Mouse (Mus musculus) forebrain, embryonic 10.5 days (tissue): Measurements from ENCODE around the gene Mprip. TPM values are rescaled to one million over a fixed set of nuclear protein-coding genes. Genes with fewer than 3 reads are reported as not detected.
"Not testable (repeated sequence)": the region's sequence is repeated elsewhere in the genome, so short reads cannot be mapped to it uniquely, and the experiment has no call there.

Experiments used
- DNase-seq: peaks from one replicate; pipeline ENCODE4 v3.0.0-alpha.2; 2017; ENCODE audit warnings: low spot score; ENCODE audit errors: extremely low spot score
- H3K27ac ChIP-seq: fragments of 300-500 bp; sonication (generic); 2 replicates; pipeline ENCODE4 v1.5.1; 2016; ENCODE audit warnings: mild to moderate bottlenecking
- H3K27me3 ChIP-seq: fragments of 300-500 bp; sonication (generic); 2 replicates; pipeline ENCODE4 v1.6.1; 2016; ENCODE audit warnings: mild to moderate bottlenecking; ENCODE audit not compliant: poor library complexity, severe bottlenecking
- H3K36me3 ChIP-seq: fragments of 300-500 bp; sonication (generic); replicated peaks from 2 replicates; pipeline ENCODE4 v1.6.1; 2016; ENCODE audit warnings: mild to moderate bottlenecking, moderate library complexity
- H3K4me1 ChIP-seq: fragments of 300-500 bp; sonication (generic); 2 replicates; pipeline ENCODE4 v1.6.1; 2016
- H3K4me3 ChIP-seq: fragments of 300-500 bp; sonication (generic); 2 replicates; pipeline ENCODE4 v1.5.1; 2016; ENCODE audit warnings: mild to moderate bottlenecking, moderate library complexity
- H3K9me3 ChIP-seq: fragments of 300-500 bp; sonication (generic); 2 replicates; pipeline ENCODE4 v1.6.1; 2016; ENCODE audit warnings: mild to moderate bottlenecking, moderate library complexity
- WGBS: fragments of 180-500 bp; shearing (Covaris S2); methylation state at CpG from one replicate; pipeline ENCODE4 v1.1.7; 2016; 5-methylcytosine and 5-hydroxymethylcytosine counted together
- polyA plus RNA-seq: library from polyadenylated mRNA; unstranded; fragments of >200 nt; fragmentation: Nextera tagmentation; extraction: Ambion mirVana; gene quantifications from 2 replicates; pipeline ENCODE4 v1.2.1, GENCODE M21; 2016

Gene Mprip
- polyA plus RNA-seq, 1 experiment from 2014 or later, result 28.3 TPM

DNA sequence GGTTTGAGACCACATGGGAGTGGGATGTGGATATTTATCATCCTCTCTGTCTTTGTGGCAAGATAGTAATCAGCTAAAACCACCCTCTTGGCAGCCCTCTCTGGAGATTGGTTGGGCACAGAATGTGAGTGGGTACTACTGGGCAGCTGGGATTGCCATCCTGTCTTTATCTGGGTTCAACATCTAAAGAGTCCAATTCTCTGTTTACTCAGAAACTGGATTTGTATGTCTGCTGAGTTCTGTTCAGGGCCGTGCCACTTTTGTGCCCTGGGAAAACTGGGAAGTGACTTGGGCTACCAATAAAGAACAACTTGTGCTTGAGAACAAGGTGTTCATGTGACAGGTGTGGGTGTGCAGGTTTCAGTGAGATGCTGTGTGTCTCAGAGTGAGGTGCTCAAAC, 73.2 kb downstream of the Mprip start:
- no peak overlapping the region for H3K4me3 ChIP-seq
- H3K36me3 ChIP-seq, result peaks cover 94% of the 10 kb centered on the region
- no peaks in the 10 kb centered on the region for H3K9me3 ChIP-seq
- no peak for DNase-seq
- H3K4me1 ChIP-seq, result peaks cover 5% of the 10 kb centered on the region
- H3K27me3 ChIP-seq, result no peaks in the 10 kb centered on the region
- no peak overlapping the region for H3K27ac ChIP-seq
- WGBS, result 84% methylated on average over 1 of the region's 1 CpGs

- 82% methylated on average over 4 of the region's 4 CpGs for WGBS
- H3K9me3 ChIP-seq, H3K4me1 ChIP-seq, DNase-seq, H3K27ac ChIP-seq, H3K27me3 ChIP-seq, H3K4me3 ChIP-seq: not testable (repeated sequence)
- H3K36me3 ChIP-seq, result peaks cover 94% of the 10 kb centered on the region
Observed at GRCm38 (mm10) chr11:59735938-59736337, 74.8 kb downstream of the Mprip start.

- no peaks in the 10 kb centered on the region for H3K27me3 ChIP-seq
- no peak overlapping the region for H3K27ac ChIP-seq
- no peaks in the 10 kb centered on the region for H3K9me3 ChIP-seq
- 96% methylated on average over 12 of the region's 12 CpGs for WGBS
- H3K36me3 ChIP-seq, result peaks cover 95% of the 10 kb centered on the region
- no peak overlapping the region for H3K4me3 ChIP-seq
- DNase-seq, result no peak
- peaks cover 4% of the 10 kb centered on the region for H3K4me1 ChIP-seq
Observed at GRCm38 (mm10) chr11:59737250-59737649, 76.1 kb downstream of the Mprip start.

GRCm38 (mm10) chr11:59739996-59740395, 78.9 kb downstream of the Mprip start:
- Histone ChIP-seq H3K27me3 (no peaks in the 10 kb centered on the region), H3K4me1 (no peaks in the 10 kb centered on the region), H3K9me3 (no peaks in the 10 kb centered on the region), H3K27ac (no peak overlapping the region), H3K4me3 (no peak overlapping the region), H3K36me3 (peaks cover 99% of the 10 kb centered on the region)
- 84% methylated on average over 2 of the region's 2 CpGs for WGBS
- no peak for DNase-seq

GRCm38 (mm10) chr11:59741915-59742314, 80.8 kb downstream of the Mprip start:
- 95% methylated on average over 5 of the region's 5 CpGs for WGBS
- Histone ChIP-seq H3K36me3 (peaks cover 89% of the 10 kb centered on the region), H3K4me1 (no peaks in the 10 kb centered on the region), H3K4me3 (no peak overlapping the region), H3K9me3 (no peaks in the 10 kb centered on the region), H3K27me3 (no peaks in the 10 kb centered on the region), H3K27ac (no peak overlapping the region)
- no peak for DNase-seq

GRCm38 (mm10) chr11:59743307-59743706, 82.2 kb downstream of the Mprip start:
- peaks cover 79% of the 10 kb centered on the region for H3K36me3 ChIP-seq
- H3K4me3 ChIP-seq, result no peak overlapping the region
- no peaks in the 10 kb centered on the region for H3K4me1 ChIP-seq
- DNase-seq, result no peak
- WGBS, result 87% methylated on average over 2 of the region's 2 CpGs
- H3K27me3 ChIP-seq, result no peaks in the 10 kb centered on the region
- no peaks in the 10 kb centered on the region for H3K9me3 ChIP-seq
- H3K27ac ChIP-seq, result no peak overlapping the region

DNA sequence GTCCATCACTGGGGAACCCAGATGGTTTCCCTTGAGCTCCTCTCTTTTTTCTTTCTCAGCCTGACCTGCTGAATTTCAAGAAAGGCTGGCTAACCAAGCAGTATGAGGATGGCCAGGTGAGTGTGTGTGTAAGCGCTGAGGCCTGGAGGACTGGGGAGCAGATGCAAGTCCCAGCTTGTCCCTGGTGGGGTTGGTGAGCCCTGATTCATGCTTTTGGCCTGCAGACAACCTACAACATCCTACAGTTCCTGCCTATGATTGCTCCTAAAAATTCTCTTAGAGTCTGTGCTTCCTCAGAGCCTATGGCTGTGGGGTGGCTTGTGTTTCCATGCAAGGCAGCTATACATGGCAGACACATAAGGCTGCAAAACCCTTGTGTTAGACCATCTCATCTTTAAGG, 82.6 kb downstream of the Mprip start:
- DNase-seq, result no peak
- H3K9me3 ChIP-seq, result no peaks in the 10 kb centered on the region
- no peaks in the 10 kb centered on the region for H3K4me1 ChIP-seq
- no peak overlapping the region for H3K4me3 ChIP-seq
- H3K27me3 ChIP-seq, result no peaks in the 10 kb centered on the region
- peaks cover 77% of the 10 kb centered on the region for H3K36me3 ChIP-seq
- whole genome bisulfite sequencing, result 96% methylated on average over 1 of the region's 1 CpGs
- no peak overlapping the region for H3K27ac ChIP-seq

DNA sequence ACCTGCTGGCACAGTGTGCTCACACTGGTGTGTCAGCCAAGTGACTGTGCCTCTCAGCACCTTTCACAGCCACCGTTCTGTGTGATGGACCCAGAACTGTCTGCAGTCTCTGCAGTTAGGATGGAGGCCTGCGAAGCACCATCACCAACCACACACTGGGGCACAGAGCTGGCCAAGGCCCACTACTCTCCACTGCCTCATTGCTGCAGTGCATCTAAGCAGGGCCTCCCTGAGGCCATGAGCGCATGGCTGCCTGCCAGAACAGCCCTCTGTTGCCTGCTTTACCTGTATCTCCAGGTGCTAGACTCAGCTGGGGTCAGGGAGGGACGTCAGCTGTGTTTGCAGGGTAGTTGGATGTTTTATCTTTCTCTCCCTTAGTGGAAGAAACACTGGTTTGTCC, 83.3 kb downstream of the Mprip start:
- Histone ChIP-seq H3K27ac (no peak overlapping the region), H3K4me3 (no peak overlapping the region), H3K36me3 (peaks cover 77% of the 10 kb centered on the region), H3K9me3 (no peaks in the 10 kb centered on the region), H3K4me1 (no peaks in the 10 kb centered on the region), H3K27me3 (no peaks in the 10 kb centered on the region)
- 93% methylated on average over 4 of the region's 4 CpGs for WGBS
- DNase-seq, result no peak

GRCm38 (mm10) chr11:59745851-59746250, 84.7 kb downstream of the Mprip start:
- Histone ChIP-seq H3K4me1 (no peaks in the 10 kb centered on the region), H3K27me3 (no peaks in the 10 kb centered on the region), H3K36me3 (peaks cover 77% of the 10 kb centered on the region), H3K9me3 (no peaks in the 10 kb centered on the region), H3K4me3 (no peak overlapping the region), H3K27ac (no peak overlapping the region)
- no peak for DNase-seq
- 95% methylated on average over 5 of the region's 5 CpGs for WGBS

DNA sequence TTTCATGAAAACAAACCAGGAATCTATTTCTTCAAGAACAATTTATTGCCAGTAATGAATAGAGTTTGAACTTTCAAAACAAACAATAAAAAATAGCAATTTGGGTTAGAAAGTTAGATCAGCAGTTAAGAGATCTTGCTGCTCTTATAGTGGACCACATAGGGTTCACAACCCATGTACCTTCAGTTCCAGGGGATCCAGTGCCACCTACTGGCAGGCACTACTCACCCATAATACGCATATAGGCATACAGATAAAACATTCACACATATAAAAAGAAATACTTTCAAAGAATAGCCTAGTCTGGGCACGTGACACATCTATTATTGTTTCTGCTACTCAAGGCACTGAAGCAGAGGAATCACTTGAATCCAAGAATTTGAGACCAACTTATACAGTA, 85.5 kb downstream of the Mprip start:
- Histone ChIP-seq H3K27me3 (no peaks in the 10 kb centered on the region), H3K36me3 (peaks cover 77% of the 10 kb centered on the region), H3K4me3 (no peak overlapping the region), H3K9me3 (no peaks in the 10 kb centered on the region), H3K27ac (no peak overlapping the region), H3K4me1 (no peaks in the 10 kb centered on the region)
- no peak for DNase-seq
- 85% methylated on average over 2 of the region's 2 CpGs for WGBS

GRCm38 (mm10) chr11:59749050-59749449, 87.9 kb downstream of the Mprip start:
- no peak overlapping the region for H3K27ac ChIP-seq
- H3K27me3 ChIP-seq, result no peaks in the 10 kb centered on the region
- H3K4me1 ChIP-seq, result no peaks in the 10 kb centered on the region
- 84% methylated on average over 3 of the region's 3 CpGs for WGBS
- DNase-seq, result no peak
- peaks cover 77% of the 10 kb centered on the region for H3K36me3 ChIP-seq
- no peaks in the 10 kb centered on the region for H3K9me3 ChIP-seq
- H3K4me3 ChIP-seq, result no peak overlapping the region

- no peaks in the 10 kb centered on the region for H3K4me1 ChIP-seq
- DNase-seq, result no peak
- H3K27ac ChIP-seq, result no peak overlapping the region
- peaks cover 100% of the 10 kb centered on the region for H3K36me3 ChIP-seq
- H3K9me3 ChIP-seq, result no peaks in the 10 kb centered on the region
- no peak overlapping the region for H3K4me3 ChIP-seq
- WGBS, result 94% methylated on average over 6 of the region's 6 CpGs
- H3K27me3 ChIP-seq, result no peaks in the 10 kb centered on the region
Observed at GRCm38 (mm10) chr11:59754504-59754903, 93.4 kb downstream of the Mprip start.

DNA sequence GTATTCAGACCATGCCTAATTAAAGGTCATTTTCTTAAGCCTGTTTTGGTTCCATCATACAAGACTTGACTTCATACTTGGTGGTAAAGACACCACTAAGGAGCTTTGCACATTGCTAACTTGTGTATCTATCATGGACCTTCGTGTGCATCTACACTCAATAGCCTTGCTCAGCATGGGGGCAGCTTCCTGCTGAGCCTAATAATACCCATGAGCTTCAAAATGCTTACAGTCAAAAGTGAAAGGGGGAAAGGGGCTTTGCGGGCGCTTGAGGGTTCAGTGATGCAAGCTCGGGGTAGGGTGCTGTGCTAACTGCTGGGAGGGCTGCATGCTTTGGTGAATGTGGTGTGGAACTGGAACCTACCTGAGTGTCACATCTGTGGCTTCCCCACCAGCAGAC, 95.2 kb downstream of the Mprip start:
- Histone ChIP-seq H3K9me3 (no peaks in the 10 kb centered on the region), H3K4me1 (no peaks in the 10 kb centered on the region), H3K27ac (no peak overlapping the region), H3K27me3 (no peaks in the 10 kb centered on the region), H3K36me3 (peaks cover 100% of the 10 kb centered on the region), H3K4me3 (no peak overlapping the region)
- 74% methylated on average over 4 of the region's 4 CpGs for WGBS
- DNase-seq, result no peak
